Mouse (Mus musculus) left cerebral cortex, adult 8-10 months (tissue): ENCODE results near the gene Rbm19. TPM values are rescaled to one million over a fixed set of nuclear protein-coding genes. Genes with fewer than 3 reads are reported as not detected.

Source experiments
- DNase-seq, 2 experiments: peaks; one replicate each; pipeline ENCODE4 v3.0.0; 2022; ENCODE audit warnings: low spot score in 2 of 2
- total RNA-seq, 4 experiments: library from RNA; stranded (reverse); gene quantifications; 2 replicates each; pipeline ENCODE4 v1.2.4; 2022

Gene Rbm19
- total RNA-seq, 4 experiments from 2014 or later: 12.0 to 20.3 (median 19.7) TPM

DNA sequence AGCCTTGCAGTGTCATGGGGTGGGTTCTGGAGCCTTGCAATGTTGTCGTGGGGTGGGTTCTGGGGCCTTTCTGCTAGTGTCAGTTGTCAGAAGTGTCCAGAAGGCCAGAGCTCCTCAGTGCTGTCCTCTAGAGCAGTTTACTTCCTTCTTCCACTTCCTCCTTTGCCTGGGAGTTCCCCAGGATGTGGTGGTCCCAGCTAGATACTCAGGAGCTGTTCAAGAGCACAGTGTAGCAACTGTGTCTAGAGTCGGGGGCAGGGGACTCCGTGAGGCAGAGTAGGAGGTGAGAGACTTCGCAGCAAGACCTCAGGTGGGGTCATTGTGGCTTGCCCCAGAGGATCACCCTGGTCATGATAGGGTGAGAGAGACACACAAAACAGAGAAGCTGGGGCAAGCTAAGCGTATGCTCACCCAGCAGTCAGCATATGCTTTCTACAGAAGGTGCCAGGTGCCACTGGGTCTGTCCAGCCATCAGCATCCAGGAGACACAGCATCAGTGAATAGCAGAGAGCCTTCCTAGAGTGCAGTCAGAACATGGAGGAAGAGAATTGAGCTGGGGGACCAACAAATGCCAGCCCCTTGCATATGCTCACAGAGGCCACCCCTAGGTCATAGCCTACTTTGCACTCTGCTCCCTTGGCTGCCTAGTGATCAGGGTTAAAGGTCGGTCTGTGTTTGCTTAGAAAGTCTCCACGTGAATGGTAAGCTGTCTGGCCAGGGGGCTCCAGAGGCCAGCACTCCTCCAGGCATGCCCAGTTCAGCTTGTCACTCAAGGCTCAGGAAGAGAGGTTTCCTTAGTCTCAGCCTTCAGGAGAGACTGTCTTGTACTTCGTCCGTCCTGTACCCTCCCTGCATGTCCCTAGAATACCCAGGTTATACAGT lies 49.0 kb downstream of the Rbm19 start:
- DNase-seq: no peak

DNA sequence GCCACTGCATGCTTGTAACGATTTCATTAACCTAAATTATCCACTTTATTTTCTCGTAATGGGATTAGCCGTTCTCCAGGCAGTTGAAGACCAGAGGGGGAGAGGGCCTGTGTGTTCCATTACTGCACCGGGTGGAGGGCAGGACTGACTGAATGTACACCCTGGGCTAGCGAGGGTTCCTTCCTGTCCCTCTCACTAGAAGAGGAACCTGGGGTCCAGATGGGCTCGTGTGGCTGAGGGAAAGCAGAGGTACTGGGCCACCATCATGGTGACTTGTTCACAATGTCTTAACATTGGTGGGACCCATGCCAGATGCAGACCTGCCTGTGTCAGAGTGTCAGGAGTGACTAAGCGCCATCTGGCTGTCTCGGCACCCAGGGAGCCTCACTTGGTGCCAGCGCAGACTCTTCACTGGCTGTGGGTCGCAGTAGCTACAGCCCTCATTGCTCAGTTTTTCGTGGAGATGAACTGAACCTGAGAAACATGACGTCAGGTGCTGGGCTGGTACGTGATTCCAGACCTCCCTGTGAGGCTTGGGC lies 51.6 kb downstream of the Rbm19 start:
- DNase-seq: no peak

DNA sequence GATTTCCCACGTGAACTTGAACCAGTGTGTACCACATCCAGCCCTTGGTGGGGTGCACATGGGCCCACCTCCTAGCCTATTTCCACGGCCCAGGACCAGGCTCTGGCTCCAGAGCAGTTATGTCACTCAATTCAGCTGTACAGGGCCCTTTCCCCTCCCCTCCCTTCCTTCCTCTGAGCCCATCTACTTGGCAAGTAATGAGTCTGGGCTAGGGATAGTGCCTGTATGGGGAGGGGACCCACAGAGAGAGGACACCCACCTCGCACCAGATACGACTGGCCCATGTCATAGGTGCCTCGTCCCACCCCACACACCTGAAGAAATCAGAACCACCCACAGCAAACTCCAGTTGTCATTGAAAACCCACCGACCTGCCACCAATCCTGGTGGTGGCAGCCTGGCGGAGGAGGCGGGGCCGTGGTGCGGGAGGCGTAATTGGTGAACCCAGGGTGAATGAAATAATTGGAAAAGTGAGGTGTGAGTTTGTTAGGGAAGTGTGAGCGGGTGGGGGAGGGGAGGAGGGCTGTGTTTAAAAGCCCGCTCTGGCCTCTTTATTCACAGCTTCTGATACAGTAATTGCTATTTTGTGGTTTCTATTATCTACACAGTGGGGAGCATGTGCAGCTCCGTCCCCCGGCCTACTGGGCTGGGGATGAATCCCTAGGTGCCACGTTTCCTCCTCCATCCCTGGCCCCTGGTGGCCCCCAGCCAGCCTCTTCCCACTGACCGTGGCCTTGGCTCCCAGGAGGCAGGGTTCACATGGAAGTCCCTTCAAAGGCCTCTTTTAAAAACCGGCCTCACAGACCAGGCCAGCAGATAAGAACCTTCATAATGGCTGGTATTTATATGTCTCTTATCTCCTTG lies 55.8 kb downstream of the Rbm19 start:
- DNase-seq: no peak

DNA sequence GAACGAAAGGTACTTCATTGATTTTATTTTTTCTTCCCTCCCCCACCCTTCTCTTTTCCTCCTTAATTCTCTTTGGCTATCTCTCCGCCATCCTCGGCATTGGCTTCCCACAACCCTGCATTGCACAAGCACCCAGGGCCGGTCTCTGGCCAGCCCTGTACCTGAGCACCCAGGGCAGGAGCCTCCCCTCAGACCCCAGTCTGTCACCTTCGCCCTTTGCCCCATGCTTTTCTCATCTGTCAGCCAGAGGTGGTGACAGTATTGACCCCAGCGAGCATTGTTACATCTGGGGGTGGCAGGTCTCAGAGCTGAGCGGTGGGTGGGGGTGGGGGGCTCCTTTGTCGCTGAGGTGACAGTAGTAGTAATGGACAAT lies 56.5 kb downstream of the Rbm19 start:
- DNase-seq: no peak

DNA sequence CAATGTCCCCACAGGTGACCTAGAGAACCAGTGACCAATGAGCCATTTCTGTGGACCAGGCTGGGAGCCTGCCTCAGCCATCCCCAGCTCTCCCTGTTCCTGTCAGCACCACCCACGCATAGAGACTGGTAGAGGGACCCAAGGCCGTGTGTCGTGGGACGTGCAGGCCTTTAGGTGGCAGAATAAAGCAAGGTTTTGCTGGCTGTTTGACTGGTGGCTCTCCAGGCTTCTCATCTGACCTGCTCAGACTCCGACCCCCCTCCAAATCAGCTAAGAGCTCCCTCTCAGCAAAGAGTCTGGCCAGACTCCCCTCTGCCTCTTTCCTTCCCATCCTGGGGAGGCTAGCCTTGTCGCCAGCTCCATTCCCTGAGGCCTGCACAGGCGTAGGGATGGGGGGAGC lies 58.1 kb downstream of the Rbm19 start:
- DNase-seq: peak in 1 of 2 experiments; percentile 31

DNA sequence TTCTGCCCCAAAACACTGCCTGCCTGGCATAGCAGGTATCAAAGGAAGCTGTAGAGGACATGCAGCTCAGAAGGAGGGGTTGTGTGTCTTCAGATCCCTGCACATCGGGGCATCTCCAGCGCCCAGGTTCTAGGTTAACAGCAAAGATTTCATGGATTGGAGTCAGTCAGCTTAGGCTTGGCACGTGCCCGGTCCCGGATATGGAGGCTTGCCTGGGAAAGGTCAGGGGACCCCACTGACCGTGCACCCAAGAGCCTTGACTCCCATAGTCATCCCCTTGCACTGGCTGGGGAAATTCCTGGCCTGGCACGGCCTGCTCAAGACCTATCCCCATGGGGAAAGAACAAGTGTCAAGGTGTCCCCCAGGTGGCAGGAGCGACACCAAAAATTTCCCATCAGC lies 59.0 kb downstream of the Rbm19 start:
- no peak for DNase-seq

DNA sequence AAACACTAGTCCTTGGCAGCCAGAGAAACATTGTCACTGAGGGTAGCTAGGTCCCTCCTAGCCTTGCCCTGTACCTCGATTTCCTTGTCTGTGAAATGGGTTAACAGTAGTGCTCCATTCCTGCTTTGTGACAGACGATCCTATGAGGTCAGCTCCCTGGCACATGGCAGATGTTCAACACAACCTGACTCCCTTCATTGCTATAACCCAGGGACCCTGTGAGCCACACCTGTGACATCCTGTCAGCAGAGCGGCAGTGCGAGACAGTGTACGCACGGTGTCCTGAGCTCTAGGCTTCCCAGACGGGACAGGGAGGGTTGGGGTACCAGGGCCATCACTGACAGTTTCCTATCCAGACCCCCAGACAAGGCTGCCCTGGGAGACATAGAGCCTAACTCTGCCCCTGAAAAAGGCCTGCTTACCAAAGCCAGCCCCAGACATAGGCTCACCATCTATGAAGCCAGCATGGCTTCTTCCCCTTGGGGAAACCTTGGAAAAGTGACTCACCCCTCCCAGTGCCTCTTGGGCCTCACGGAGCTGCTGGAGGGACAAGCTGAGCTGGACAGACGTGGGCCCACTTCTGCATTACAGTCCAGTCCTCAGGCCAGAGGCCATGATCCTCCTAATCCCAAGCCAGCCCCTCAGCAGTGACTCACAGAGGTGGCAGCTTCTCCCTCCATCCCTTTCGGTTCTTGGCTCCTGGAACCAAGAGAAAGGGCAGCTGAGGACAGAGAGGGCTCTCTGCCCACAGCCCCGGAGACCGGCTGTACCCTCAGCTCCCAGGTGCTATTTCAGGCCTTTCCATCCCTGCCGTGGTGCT lies 60.2 kb downstream of the Rbm19 start:
- no peak for DNase-seq

DNA sequence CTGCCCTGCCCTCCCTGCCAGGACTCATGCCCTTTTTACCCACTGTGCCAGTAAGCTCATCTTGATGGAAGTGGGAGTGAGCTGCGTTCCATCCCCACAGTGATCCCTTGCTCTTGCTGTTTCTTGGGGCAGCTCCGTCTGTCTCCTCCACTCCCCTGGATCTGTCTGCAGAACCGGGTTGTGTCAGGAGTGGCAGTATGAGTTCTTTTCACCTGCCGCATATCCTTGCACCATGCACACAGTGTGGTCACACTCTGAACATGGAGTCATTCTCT lies 60.7 kb downstream of the Rbm19 start:
- no peak for DNase-seq

DNA sequence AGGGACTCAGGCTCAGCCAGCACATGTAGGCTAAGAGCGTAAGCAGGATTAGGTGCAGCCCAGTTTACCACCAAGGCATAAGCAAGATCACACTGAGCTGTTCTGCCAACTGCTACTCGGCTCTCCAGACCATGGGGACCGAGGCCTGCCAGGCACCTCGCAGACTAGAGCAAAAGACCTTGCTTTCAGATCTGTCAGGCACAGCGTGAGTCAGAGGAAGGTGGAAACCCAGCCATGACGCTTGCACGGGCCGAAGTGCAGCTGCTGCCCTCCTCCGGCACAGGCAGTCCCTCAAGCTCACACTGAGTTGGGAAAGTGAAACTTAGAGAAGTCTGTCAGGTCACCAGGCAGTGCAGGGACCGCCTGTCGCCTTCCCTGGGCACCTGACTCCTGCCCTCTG lies 63.8 kb downstream of the Rbm19 start:
- no peak for DNase-seq

DNA sequence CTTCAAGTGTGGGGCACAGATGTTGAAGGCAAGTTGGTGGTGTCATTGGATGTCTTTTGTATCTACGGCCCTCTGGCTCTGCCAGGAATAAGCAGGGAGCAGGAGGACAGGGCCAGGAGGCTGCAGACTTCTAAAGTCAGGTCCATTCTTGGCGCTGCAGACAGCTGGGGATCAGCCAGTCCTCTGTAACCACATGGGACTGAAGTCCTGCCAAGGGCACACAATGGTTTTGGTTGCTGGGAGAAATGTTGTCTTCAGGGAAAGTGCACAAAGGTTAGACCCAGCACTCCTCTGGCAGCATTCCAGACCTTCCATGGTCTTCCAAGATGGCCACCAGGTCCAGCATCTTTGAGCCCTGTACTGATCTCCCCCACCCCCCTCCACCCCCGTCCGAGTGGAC lies 65.1 kb downstream of the Rbm19 start:
- no peak for DNase-seq

DNA sequence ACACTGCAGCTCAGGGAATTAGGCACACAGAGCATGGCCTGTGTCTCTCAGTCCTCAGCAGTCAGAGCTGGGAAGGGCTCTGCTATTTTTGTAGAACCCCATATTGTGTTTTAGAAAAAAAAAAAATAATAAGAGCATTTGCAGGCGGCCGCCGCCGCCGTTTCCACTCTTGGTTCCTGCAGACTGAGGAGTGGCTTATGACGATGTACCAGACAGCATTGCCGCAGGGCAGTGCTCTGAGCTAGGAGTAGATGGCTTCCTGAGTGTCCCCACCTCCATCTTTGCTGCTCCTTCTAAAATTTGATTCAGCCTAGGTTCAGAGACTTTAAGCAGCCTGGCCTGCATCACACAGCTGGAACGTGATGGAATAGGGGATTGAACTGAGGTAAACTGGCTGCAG lies 67.1 kb downstream of the Rbm19 start:
- no peak for DNase-seq

DNA sequence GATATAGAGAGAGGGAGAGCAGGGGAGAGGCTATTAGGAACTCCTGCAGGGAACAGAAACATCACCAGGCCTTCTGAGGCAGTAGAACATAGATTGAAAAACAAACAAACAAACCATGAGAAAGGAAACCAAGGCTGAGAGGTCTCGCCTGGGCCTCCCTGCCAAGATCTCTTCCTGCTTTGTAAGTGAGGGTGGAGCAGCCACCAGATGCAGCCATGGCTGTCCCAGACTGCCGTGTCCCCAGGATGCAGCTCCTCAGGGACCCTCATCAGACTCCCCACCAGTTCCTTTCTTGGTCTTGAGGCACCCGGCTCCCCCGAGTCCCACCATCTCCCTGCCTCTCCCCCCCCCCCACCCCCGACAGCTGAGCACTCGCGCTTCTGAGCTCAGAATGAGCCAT lies 67.5 kb downstream of the Rbm19 start:
- DNase-seq: no peak

DNA sequence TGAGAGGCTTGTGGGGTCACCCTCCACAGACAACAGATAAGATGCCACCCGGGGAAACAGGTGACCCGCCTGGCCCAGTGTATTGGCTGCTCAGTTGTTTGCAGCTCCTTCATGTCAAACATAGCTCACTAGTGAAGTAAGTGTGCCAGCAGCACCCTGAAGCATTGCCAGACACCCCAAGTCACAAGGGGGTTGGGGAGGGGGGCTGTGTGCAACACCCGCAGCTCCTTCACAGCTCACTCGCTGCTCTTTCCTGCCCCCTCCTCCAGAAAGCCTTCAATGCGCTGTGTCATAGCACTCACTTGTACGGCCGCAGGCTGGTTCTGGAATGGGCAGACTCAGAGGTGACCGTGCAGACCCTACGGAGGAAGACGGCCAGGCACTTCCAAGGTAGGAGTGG lies 69.7 kb downstream of the Rbm19 start:
- DNase-seq: no peak

DNA sequence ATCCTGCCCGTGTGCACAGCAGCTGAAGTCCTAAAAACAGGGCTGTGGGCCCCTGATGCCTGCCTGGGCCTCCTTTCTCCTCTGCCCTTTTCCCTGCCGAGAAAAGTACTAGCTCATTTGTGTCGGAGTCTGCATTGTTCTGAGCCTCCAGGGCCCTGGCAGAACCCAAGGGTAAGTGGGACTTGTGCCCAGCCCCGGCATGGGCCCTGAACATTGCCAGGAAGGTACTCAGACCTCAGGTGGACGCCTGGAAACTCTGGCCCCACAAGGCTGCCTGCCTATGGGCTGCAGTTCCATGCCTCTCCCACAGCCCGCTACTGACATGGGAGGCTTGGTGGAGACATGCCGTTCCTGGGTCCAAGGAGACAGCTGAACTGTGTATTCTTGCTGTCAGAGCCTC lies 72.3 kb downstream of the Rbm19 start:
- no peak for DNase-seq

DNA sequence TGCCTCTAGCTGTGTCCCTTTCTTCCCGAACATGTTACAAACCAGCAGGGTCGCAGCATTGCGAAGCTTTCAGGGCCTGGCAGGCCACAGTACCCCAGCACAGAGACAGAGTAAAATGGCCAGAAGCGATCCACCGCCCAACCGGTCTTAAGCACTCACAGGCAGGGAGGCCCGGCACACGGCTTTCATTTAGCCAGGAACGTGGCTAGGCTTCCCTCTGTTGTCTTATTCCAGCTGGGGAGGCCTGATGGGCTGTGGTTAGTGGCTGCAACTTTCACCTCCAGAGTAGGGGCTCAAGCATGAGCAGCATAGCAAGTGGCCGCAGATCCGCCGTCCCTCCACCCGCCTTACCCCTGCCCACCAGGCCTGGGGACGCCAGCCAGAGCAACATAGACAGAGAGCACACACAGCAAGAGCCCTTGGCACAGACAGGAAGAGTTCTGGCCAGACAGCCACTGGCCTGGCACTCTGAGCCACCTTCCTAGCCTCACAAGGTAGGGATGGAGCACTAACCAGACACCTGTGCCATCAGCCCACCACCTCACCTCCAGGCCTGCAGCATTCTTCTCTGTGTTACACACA lies 73.8 kb downstream of the Rbm19 start:
- no peak for DNase-seq

DNA sequence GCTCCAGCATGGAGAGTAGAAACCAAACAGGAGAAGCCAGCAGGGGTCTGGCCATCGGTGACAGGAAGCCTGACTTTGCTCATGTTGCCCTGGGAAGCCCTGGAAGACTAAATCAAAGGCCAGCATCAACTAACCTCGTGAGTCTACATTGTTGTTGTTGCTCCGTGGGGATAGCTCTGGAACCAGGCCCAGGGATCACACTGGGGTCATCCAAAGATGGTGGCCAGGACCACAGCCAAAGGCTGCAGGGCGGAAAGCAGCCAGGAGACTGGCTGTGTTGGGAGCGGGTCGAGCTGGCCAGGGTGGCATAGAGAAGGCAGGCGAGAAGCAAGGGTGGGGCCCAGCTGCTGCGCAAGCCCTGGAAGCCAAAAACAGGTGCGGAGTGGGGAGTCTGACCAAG lies 75.4 kb downstream of the Rbm19 start:
- DNase-seq: no peak

DNA sequence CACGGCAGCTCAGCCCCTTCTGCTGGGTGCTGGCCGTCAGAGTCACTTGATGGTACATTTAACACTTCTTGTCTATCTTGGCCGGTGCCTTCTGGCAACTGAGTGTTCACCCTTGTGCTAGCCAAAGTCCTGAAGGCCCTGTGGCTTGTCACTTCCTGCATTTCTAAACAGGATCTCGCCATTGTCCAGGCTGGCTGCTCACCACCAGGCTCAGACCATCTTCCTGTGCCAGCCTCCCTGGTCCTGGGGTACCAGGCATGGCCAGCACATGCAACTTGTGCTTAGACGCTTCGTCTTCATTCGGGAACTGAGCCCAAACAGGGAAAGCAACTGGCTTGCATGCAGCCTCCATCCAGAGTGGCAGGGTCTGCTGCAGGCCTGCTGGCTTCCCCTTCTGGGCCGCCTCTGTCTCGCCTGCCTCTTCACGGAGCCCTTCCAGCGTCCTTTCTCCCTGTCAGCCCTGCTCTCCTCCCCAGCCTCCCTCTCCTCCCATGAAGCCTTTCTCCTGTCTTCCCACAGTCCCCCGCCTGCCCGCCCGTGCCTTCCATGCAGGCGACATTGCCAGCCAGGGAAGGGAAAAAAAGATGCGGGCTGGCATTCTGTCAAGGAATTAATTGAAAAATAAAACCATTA lies 78.2 kb downstream of the Rbm19 start:
- DNase-seq: no peak

DNA sequence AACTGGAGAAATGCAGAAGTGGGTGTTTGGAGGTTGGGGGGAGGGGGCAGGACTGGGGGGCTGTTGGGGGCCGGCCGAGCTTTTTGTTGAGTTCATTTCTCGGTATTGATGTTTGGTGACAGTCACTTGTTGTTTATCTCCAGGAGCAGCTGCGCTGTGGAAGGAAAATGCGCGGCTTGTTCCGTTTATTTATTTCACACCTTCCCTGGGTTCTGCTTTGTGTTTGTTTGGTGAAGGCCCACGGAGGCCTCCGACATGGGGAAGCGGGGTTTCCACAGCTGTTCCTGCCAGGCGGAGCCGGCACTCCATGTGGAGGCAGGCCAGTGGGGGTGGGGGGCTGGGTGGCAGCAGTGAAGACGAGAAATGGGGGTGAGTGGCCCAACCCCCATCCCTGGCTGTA lies 78.7 kb downstream of the Rbm19 start:
- DNase-seq: no peak

DNA sequence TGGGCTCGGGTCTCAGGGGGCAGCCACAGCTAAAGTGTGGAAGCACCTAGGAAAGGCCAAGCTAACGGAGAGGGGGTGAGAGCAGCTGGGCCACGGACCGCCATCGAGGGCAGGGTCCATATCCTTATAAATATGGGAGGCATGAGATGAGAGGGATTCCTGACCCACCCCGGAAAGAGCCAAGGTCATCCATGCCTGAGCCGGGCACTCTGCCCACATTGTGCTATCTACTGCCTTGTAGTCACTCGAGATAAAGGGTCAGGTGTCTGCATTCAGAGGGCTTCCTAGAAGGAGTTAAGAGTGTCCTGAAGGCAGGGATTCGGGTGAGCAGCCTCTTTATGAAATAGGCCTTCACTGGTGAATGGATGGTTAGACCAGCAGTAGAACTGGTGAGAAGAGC lies 80.6 kb downstream of the Rbm19 start:
- DNase-seq: no peak

DNA sequence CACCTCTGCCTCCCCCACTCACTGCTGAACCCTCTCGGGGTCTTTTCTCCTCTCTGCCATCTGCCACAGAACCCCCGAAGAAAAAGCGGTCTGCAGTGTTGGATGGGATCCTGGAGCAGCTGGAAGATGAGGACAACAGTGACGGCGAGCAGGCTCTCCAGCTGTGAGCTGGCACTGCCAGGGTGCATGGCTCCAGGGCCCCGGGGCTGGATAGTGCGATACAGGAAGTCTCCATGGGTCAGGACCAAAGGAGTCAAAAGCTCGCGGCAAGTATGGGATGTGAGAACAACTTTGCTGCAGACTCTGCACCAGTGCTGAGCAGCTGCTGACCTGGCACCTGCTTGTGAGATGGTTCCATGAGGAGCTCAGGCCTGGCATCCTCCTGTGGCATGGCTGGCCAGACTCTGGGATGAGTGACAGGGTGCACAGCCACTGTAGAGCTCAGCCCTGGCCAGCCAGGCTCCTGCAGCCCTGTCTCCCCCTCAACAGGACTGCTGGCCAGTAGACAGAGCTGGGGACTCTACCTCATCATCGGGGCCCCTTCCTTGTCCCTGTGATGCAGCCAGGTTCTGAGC lies 81.6 kb downstream of the Rbm19 start:
- DNase-seq: no peak

DNA sequence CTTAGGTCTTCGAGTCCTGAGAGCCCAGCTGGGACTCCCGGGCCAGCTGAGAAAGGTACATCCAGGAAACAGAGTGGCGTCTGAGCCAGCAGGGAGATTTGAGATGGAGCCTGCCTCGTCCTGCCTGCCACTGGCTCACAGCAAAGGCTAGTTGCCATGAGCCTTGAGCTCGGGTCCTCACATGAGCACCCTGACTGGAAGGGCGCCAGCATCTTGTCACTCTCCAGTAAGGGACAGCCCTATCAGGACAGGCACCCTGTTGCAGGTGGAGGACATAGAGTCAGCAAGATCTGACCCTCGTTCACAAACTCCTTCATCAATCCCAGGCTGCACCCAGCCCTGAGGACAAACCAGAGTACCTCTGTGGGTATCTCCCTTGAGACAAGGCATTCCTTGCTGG lies 83.6 kb downstream of the Rbm19 start:
- no peak for DNase-seq
